Mouse (Mus musculus) CD4-positive, CD25-positive, alpha-beta regulatory T cell, adult 2 months (primary cell): Measurements from ENCODE around the gene Ccer2.
A peak's percentile ranks its signal among the peaks of the same experiment; 100 is the strongest.

ENCODE experiments used
- DNase-seq: peaks from one replicate; pipeline ENCODE4 v3.0.0-alpha.2; 2012; ENCODE audit warnings: low read depth, low spot score

Ccer2 gene

GRCm38 (mm10) chr7:28756079-28756478 lies at the start of gene Ccer2:
Gene Ccer2, plus strand, starts transcription at chr7:28756174.
- no peak for DNase-seq

DNA sequence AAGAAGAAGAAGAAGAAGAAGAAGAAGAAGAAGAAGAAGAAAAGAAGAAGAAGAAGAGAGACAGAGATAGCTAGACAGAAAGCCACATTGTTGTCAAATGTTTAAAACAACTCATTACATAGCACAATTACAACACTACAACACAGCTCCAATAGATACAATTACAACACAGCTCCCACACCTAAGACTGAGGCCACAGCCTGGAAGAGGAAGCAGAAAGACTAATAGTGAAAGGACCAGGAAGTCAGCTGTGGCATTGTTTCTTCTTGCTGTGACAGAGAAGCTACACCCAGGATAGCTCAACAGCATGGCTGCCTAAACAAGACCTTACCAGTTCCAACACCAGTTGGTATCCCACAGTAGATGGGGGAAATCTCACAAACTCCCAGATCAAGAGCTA lies 46.5 kb upstream of the Ccer2 start:
- DNase-seq, result no peak

DNA sequence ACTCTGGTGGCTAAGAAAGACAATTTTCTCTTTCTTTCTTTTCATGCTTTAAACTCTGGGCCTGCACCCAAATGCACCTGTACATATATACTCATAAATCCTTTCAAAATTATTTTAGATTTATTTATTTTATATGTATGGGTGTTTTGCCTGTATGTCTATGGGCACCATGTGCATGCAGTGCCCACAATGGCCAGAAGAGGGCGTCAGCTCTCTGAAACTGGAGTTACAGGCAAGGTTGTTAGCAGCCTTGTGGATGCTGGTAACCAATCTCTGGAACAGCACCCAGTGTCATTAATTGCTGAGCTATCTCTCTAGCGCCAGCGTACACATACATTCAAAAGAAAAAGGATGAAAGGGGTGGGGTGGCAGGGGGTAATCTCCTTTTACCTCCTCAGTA lies 45.0 kb upstream of the Ccer2 start:
- DNase-seq, result peak; percentile 44

DNA sequence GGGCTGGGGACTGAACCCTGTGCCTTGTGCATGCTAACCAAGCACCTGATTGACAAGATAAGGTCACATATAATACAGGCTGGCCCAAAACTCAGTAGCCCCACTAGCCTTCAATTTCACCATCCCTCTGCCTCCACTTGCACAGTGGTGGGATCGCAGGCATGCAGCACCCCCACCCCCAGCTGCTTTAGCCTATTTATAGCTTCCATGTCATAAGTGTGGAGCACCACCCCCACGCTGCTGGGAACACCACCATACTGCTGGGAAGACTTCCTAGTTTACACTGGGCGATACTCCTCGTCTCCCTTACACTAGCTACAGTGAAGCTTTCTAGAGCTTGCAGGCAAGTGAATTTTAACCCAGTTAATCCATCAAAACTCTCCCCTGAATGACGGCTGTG lies 41.3 kb upstream of the Ccer2 start:
- no peak for DNase-seq

- DNase-seq, result peak; percentile 49
Measured at GRCm38 (mm10) chr7:28715598-28715997, 40.4 kb upstream of the Ccer2 start.

DNA sequence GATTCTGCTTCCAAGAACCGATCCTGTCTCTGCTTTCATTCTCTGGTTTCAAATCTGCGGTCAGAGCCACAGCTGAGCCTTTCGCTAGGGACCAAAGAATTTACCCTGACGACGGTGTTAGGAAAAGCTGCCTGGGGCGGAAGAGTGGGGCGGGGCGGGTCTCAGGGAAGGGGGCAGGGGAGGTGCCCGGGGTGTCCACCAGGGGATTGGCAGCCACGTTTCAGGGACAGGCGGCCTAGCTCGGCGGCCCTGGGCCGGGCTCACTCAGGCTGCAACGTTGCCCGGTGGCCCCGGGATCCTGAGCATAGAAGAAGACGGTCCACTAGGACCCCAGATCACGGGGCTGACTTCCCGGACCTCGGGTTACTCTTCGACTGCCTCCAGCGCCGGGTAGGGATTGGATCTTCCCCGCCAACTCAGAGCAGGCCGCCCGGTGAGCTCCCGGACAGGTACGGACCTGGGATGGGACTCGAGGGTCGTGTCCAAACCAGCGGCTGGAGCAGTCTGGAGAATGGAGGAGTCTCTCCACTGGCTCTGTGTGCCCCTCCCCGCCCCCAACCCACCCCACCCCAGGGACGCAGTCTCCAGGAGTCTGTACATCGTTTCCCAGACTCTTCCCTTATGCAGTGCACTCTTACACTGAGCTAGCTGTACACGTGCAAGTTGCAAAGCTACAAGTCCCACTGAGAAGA lies 39.2 kb upstream of the Ccer2 start, which contains the start of gene Fbxo17:
Fbxo17 (plus strand) TSS at position 215 of the 692 bp plus-strand sequence.
- peak; percentile 75 for DNase-seq

DNA sequence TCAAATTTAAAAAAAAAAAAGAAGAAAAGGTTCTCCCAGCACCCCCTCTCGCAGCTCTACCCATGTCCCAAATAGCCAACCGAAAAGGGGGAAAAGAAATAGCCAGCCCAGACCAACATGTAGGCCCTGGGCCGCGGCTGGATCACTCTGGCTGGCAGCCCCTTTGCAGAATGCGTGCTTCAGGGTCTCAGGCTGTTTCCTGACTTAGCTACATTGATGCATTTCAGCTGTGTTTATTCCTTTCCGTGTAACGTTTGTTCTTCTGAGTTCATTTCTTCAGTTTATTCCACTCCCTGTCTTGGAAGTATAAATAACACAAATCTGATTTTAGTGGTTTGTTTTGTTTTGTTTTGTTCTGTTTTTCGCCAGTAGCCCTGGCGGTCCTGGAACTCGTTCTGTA lies 38.2 kb upstream of the Ccer2 start:
- no peak for DNase-seq

GRCm38 (mm10) chr7:28719159-28719558 lies 36.8 kb upstream of the Ccer2 start:
- no peak for DNase-seq

- no peak for DNase-seq
Measured at GRCm38 (mm10) chr7:28719650-28720049, 36.3 kb upstream of the Ccer2 start.

DNA sequence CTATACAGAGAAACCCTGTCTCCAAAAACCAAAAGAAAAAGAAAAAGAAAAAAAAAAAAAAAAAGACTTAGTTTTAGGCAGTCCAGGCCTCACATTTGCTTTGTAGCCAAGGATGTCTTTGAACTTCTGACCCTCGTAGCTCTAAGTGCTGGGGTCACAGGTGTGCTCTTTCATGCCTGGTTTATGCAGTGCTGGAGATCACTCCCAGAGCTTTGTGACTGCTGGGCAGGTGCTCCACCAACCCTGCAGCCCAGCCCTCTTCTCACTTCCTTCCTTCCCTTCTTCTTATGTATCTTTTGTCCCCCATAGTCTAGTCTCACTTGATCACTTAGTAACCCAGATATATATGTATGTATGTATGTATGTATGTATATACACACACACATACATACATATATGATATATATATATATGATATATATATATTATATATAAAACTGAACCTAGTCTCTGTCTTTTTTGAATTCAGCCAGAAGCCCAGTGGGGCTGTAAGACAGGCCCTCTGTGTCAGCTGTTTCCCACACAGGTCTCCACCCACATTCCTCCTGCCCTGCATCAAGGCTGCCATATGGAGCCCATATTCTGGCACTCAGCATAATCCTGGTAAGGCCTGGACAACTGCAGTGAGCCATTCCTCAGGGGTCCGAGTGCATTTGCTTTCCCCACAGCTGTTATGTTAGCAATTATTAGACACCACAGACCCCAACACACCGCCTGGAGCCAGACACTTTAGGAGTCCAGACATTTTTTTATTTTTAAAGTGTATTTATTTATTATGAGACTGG lies 35.0 kb upstream of the Ccer2 start:
- no peak for DNase-seq

DNA sequence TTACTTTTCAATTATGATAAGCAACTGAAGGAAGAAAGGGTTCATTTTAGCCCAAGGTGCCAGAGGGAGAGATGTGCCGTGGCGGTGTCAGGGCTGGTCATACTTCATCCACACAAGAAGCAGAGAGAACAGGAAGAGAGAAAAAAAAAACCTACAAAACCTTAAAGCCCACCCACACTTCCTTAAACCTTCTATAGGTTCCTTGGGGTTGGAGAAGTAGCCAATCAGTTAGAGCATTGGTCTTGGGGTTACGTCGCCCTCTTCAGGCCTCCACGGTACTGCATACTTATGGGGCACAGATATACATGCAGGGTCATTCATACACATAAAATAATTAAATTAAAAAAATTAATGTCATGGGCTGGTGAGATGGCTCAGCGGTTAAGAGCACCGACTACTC lies 33.9 kb upstream of the Ccer2 start:
- DNase-seq, result peak; percentile 49

- no peak for DNase-seq
Measured at GRCm38 (mm10) chr7:28724613-28725012, 31.4 kb upstream of the Ccer2 start.

GRCm38 (mm10) chr7:28726600-28726999 lies 29.4 kb upstream of the Ccer2 start:
- DNase-seq, result peak; percentile 90

DNA sequence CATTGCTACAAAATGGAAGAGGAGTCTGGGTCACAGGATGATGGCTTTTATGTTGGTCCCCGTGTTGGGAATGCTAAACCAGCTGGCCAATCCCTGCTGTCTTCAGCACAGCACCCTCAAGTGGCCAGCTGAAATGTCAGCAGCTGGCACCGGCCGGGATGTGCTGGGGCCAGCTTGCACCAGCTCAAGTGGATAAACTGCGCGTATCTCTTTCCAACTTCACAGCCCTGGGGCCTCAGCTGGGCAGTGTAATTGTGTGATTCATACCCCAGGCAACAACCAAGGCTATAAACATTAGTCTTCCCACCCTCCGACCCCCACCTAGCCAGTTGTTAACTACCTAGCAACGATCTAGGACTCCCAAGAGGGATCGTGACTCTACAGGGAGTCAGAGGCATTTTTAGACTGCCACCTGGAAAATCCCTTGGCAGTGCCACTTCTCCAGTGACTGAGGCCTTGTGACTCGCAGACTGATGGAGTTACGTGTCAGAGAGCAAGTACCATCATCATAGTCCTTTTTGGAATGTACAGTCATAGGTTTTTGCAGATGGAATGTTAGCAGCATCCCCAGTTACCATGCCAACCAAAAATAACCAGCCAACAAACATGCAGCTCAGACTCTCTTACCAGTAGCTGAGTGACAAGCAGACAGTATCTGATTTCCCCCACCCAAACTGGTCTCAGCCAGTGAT lies 28.2 kb upstream of the Ccer2 start:
- no peak for DNase-seq

DNA sequence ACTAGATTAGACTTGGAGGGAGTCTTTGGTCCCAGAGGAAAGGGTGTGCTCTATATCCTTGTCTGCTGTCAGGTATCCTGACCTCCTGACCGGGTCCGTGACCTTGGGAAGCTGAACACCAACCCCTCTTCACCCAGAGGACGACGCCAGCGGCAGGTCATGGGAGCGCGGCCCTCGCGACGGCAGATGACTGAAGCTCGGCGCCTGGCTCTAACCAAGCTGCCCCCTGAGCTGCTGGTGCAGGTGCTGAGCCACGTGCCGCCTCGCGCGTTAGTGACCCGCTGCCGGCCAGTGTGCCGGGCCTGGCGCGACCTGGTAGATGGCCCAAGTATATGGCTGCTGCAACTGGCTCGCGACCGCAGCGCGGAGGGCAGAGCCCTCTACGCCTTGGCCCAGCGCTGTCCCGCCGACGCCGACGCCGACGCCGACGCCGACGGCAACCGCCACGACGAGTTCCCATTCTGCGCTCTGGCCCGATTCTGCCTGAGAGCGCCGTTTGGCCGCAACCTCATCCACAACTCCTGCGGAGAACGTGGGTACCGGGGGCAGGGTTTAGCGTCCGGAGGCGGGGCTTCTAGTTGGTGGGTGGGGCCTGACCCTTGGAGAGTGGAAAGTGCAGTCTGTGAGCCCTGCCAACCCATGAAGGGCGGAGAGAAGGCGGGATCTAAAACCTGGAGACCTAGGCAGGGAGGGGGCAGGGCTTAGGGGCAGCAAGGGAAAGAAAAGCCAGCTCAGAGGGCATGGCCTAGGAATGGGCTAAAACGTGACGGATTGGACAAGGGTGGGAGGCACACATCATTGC lies 23.4 kb upstream of the Ccer2 start:
- peak; percentile 82 for DNase-seq

GRCm38 (mm10) chr7:28733211-28733610 lies 22.8 kb upstream of the Ccer2 start:
- DNase-seq, result no peak

- DNase-seq, result no peak
Measured at GRCm38 (mm10) chr7:28735701-28736100, 20.3 kb upstream of the Ccer2 start.

GRCm38 (mm10) chr7:28739829-28740228 lies 16.1 kb upstream of the Ccer2 start:
- DNase-seq, result no peak

DNA sequence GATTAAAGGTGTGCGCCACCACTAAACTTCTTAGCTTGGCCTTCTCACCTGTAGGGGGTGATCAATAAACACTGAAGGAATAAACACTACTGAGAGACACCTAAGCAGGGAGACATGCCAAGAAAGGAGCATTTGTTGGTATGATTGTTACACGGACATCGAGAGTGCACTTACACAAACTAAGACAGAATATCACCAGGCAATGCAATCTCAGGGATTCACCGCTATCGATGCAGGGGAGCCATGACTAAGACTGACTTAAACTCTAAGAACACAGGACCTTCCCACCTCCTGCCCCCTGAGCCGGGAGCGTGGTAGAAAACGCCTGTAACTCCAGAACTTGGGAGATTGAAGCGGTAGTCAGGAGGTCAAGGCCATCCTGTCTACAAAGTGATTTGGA lies 15.0 kb upstream of the Ccer2 start:
- DNase-seq, result peak; percentile 37

DNA sequence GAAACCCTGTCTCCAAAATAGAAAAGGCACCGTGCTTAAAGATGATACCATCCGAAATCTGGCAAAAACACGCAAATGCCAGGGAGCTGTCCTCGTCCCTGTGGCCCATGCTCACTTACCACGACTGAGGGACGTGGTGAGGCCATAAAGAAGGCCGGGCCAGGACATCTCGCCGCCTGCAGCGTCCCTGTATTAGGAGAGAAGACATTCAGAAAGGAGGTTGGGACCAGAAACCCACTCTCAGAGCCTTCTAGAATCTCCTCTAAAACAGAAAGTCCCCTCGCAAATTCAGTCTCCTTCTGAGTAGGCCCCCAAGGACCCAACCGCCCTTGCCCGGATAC lies 14.6 kb upstream of the Ccer2 start:
- no peak for DNase-seq

GRCm38 (mm10) chr7:28741709-28742438 lies 14.1 kb upstream of the Ccer2 start, which contains the start of the genes Mrps12 and Sars2:
Gene Mrps12, minus strand, starts transcription at chr7:28741820.
Gene Sars2, plus strand, starts transcription at chr7:28741992.
- peak; percentile 96 for DNase-seq
